Mouse (Mus musculus): ENCODE data around the gene Dmkn. TPM values are rescaled to one million over a fixed set of nuclear protein-coding genes. Genes with fewer than 3 reads are reported as not detected.

Dmkn gene
- not detected for polyA plus RNA-seq (2012; fragmentation: generic; extraction: Trizol)

DNA sequence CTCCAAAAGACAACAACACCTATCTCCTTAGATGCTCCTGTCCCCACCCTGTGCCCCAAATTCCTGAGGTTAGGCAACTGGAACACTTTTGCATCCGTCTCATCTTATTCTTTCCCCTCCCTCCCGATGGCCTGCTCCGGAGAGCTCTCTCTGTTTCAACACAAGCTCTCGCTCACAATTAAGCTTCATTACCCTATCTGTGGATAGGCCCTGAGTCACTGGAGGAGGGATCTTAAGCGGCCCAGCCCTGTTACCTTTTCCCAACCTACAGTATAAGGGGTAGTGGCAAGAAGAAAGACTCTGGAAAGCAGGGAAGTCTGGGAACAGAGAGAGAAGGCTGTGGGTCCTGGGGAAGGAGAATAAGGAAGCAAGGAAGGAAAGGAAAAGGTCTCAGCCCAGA is at the start of gene Dmkn:
TSS of gene Dmkn (plus strand) at position 301 of the 400 bp plus-strand sequence.

DNA sequence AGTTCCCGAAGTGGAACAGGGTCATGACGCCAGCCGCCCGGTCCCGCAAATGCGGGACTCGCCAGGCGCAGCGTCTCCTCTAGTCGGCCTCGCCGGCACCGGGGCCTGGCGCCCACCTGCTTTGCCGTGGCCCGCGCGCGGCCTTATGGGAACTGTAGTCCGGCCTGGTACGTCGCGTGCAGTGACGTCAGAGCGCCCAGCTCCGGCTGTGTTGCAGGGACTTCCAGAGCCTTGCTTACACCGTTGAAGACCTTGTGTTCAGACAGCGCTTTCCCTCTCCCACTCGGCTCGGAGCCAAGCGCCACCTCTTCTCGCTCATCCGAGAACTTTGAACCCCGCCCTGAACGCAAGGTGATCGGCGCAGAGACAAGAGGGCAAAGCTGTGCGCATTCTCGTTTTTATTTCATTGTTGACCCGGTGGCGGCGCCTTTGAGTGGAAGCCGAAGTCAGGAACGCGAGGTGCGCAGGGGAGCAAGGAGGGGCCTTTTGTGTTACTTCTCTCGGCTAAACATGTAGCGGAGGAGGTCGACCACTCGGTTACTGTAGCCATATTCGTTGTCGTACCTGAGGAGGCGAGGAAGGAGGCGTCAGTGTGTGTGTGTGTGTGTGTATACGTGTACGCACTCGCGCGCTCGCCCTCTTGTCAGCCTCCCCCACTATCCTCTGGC is 34.0 kb upstream of the Dmkn start, which contains the start of gene Tmem147:
TSS of gene Tmem147 (minus strand) at position 145 of the 668 bp plus-strand sequence.

GRCm38 (mm10) chr7:30743617-30744016 is 19.9 kb upstream of the Dmkn start, which contains the start of gene Gapdhs:
Gapdhs (minus strand) TSS chr7:30743681.

DNA sequence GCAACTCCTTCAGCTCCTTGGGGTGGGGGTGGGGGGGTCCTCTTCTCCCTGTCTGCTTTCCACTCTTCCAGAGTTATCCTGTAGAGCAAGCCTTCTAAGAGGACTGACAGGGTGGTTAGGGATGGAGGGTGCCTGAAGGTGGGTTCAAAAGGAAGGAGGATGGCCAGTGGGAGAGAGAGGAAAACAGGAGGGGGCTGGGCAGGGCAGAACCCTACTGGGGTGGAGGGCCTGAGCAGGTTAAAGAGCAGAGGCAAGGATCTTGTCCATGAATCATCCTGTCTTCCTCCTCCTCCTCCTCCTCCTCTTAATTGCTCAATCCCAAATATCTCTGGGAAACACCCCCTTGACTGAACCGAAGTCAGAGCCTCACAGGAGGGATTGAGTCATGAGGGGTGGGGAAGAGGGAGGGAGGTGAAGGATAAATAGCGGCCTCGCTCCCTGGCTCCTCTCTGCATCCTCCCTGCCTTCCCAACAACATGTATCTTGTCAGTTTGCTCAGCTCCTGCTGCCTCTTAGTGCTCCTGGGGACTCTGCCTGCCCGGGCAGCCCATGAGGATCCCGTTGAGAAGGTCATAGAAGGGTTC is 12.4 kb upstream of the Dmkn start, which contains the start of gene Sbsn:
TSS of gene Sbsn (plus strand) at position 386 of the 584 bp plus-strand sequence.

DNA sequence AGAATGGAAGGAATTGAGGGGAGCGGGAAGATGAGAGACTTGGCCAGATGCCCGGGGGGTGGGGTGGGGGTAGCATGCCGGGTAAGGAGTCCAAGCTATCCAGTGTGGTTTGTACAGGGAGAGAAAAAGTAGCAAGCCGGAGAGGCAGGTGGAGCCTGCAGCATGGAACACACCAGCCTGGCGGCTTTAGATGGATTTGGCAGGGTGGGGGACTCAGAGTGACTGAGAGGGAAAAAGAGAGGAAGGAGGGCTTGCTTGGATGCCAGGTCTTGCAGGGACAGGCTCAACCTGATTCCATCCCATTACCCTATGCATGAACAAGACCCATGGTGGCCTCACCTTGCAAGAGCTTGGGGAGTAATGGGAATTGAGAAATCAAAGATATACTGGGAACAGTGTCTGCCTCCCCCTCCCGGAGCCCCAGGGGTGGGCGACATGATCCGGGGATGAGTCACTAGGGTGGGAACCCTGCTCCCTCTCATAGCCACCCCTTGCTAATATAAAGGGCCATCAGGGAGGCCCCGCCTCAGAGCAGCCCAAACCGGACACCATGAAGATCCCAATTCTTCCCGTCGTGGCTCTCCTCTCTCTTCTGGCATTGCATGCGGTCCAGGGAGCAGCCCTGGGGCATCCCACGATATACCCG is 23.9 kb downstream of the Dmkn start, which contains the start of gene Krtdap:
TSS of gene Krtdap (plus strand) at position 520 of the 646 bp plus-strand sequence.

GRCm38 (mm10) chr7:30823675-30824074 is 60.1 kb downstream of the Dmkn start, which contains the start of gene Ffar2:
Ffar2 (minus strand) TSS chr7:30823775.

Other genes starting within 250 kb of the Dmkn start
- gene Arhgap33, start 228.7 kb upstream of the Dmkn start, polyA plus RNA-seq (2012; fragmentation: generic; extraction: Trizol) = 10 to 100 TPM in 1 of 2 experiments, under 1 TPM in 1; 0.55 to 10.4 TPM
- 100 to 1,000 TPM; 101 to 108 TPM for gene Hspb6, start 211.6 kb upstream of the Dmkn start, polyA plus RNA-seq (2012; fragmentation: generic; extraction: Trizol)
- 10 to 100 TPM in 1 of 2 experiments, 1 to 10 TPM in 1; 2.9 to 18.1 TPM for gene Proser3, start 211.5 kb upstream of the Dmkn start, polyA plus RNA-seq (2012; fragmentation: generic; extraction: Trizol)
- 10 to 100 TPM; 55.0 to 57.3 TPM for gene Lin37, start 203.9 kb upstream of the Dmkn start, polyA plus RNA-seq (2012; fragmentation: generic; extraction: Trizol)
- gene U2af1l4, start 200.5 kb upstream of the Dmkn start, polyA plus RNA-seq (2012; fragmentation: generic; extraction: Trizol) = 10 to 100 TPM; 59.0 to 76.2 TPM
- 1 to 10 TPM in 1 of 2 experiments, under 1 TPM in 1; 0.21 to 1.4 TPM for gene Gm49396, start 200.4 kb upstream of the Dmkn start, polyA plus RNA-seq (2012; fragmentation: generic; extraction: Trizol)
- 100 to 1,000 TPM; 203 to 206 TPM for gene Psenen, start 200.1 kb upstream of the Dmkn start, polyA plus RNA-seq (2012; fragmentation: generic; extraction: Trizol)
- 1 to 10 TPM in 1 of 2 experiments, under 1 TPM in 1; 0.18 to 1.6 TPM for gene Igflr1, start 198.3 kb upstream of the Dmkn start, polyA plus RNA-seq (2012; fragmentation: generic; extraction: Trizol)
- gene Kmt2b, start 175.0 kb upstream of the Dmkn start, polyA plus RNA-seq (2012; fragmentation: generic; extraction: Trizol) = 10 to 100 TPM in 1 of 2 experiments, 1 to 10 TPM in 1; 3.7 to 16.5 TPM
- gene Zbtb32, start 164.8 kb upstream of the Dmkn start, polyA plus RNA-seq (2012; fragmentation: generic; extraction: Trizol) = under 1 TPM; 0.05 to 0.28 TPM
- 1 to 10 TPM in 1 of 2 experiments, under 1 TPM in 1; 0.34 to 1.1 TPM for gene Upk1a, start 150.9 kb upstream of the Dmkn start, polyA plus RNA-seq (2012; fragmentation: generic; extraction: Trizol)
- gene Cox6b1, start 137.6 kb upstream of the Dmkn start, polyA plus RNA-seq (2012; fragmentation: generic; extraction: Trizol) = 100 to 1,000 TPM; 929 to 961 TPM
- gene Etv2, start 127.9 kb upstream of the Dmkn start, polyA plus RNA-seq (2012; fragmentation: generic; extraction: Trizol) = under 1 TPM in 1 of 2 experiments, not detected in 1; 0.05 TPM
- gene Rbm42, start 113.4 kb upstream of the Dmkn start, polyA plus RNA-seq (2012; fragmentation: generic; extraction: Trizol) = 100 to 1,000 TPM; 133 to 147 TPM
- gene Haus5, start 98.8 kb upstream of the Dmkn start, polyA plus RNA-seq (2012; fragmentation: generic; extraction: Trizol) = 10 to 100 TPM; 15.2 to 16.6 TPM
- gene Pmis2, start 92.2 kb upstream of the Dmkn start, polyA plus RNA-seq (2012; fragmentation: generic; extraction: Trizol) = not detected
- not detected for gene 2200002J24Rik, start 64.8 kb upstream of the Dmkn start, polyA plus RNA-seq (2012; fragmentation: generic; extraction: Trizol)
- not detected for gene Atp4a, start 51.5 kb upstream of the Dmkn start, polyA plus RNA-seq (2012; fragmentation: generic; extraction: Trizol)
- gene Tmem147, start 34.2 kb upstream of the Dmkn start, polyA plus RNA-seq (2012; fragmentation: generic; extraction: Trizol) = 100 to 1,000 TPM; 160 to 238 TPM
- gene Gapdhs, start 20.1 kb upstream of the Dmkn start, polyA plus RNA-seq (2012; fragmentation: generic; extraction: Trizol) = not detected
- gene Sbsn, start 12.3 kb upstream of the Dmkn start, polyA plus RNA-seq (2012; fragmentation: generic; extraction: Trizol) = 1 to 10 TPM; 1.0 to 2.6 TPM
- gene Krtdap, start 24.1 kb downstream of the Dmkn start, polyA plus RNA-seq (2012; fragmentation: generic; extraction: Trizol) = not detected
- gene Ffar2, start 60.0 kb downstream of the Dmkn start, polyA plus RNA-seq (2012; fragmentation: generic; extraction: Trizol) = not detected
- gene Ffar3, start 92.4 kb downstream of the Dmkn start, polyA plus RNA-seq (2012; fragmentation: generic; extraction: Trizol) = not detected
- not detected for gene Ffar1, start 97.8 kb downstream of the Dmkn start, polyA plus RNA-seq (2012; fragmentation: generic; extraction: Trizol)
- under 1 TPM in 1 of 2 experiments, not detected in 1; 0.01 TPM for gene Cd22, start 116.6 kb downstream of the Dmkn start, polyA plus RNA-seq (2012; fragmentation: generic; extraction: Trizol)
- under 1 TPM; 0.01 TPM for gene Mag, start 151.1 kb downstream of the Dmkn start, polyA plus RNA-seq (2012; fragmentation: generic; extraction: Trizol)
- gene Hamp2, start 160.9 kb downstream of the Dmkn start, polyA plus RNA-seq (2012; fragmentation: generic; extraction: Trizol) = not detected
- not detected for gene Hamp, start 180.3 kb downstream of the Dmkn start, polyA plus RNA-seq (2012; fragmentation: generic; extraction: Trizol)
- gene Usf2, start 193.0 kb downstream of the Dmkn start, polyA plus RNA-seq (2012; fragmentation: generic; extraction: Trizol) = 10 to 100 TPM; 71.5 to 88.2 TPM
- gene Lsr, start 209.7 kb downstream of the Dmkn start, polyA plus RNA-seq (2012; fragmentation: generic; extraction: Trizol) = under 1 TPM; 0.02 to 0.09 TPM
- under 1 TPM in 1 of 2 experiments, not detected in 1; 0.06 TPM for gene Fam187b, start 210.0 kb downstream of the Dmkn start, polyA plus RNA-seq (2012; fragmentation: generic; extraction: Trizol)